Mouse (Mus musculus) megakaryocyte, embryonic 14.5 days (primary cell): ENCODE data around the gene Tgfb2. TPM values are rescaled to one million over a fixed set of nuclear protein-coding genes. Genes with fewer than 3 reads are reported as not detected.

Experiments used
- H3K27me3 ChIP-seq: replicated peaks from 2 replicates; pipeline ENCODE3; 2012; ENCODE audit warnings: inconsistent platforms
- H3K36me3 ChIP-seq: replicated peaks from 2 replicates; pipeline ENCODE3; 2012; ENCODE audit warnings: low read length, inconsistent platforms, mixed read lengths
- H3K4me1 ChIP-seq: 2 replicates; pipeline ENCODE4 v1.6.1; 2012; ENCODE audit warnings: inconsistent platforms
- H3K4me3 ChIP-seq: replicated peaks from 2 replicates; pipeline ENCODE3; 2012; ENCODE audit warnings: moderate library complexity, mild to moderate bottlenecking, inconsistent platforms
- H3K9me3 ChIP-seq: 2 replicates; pipeline ENCODE4 v1.6.1; 2012; ENCODE audit warnings: inconsistent platforms
- FLI1 ChIP-seq: IDR thresholded peaks from 2 replicates; pipeline ENCODE4 v1.6.1; 2012; ENCODE audit warnings: low read length, inconsistent platforms, mixed read lengths
- GATA1 ChIP-seq: IDR thresholded peaks from 3 replicates; pipeline ENCODE4 v1.6.1; 2012; ENCODE audit warnings: mixed read lengths, low read length, inconsistent platforms, borderline replicate concordance
- polyA plus RNA-seq: library from polyadenylated mRNA; stranded (reverse); fragments of >175 nt; gene quantifications from 2 replicates; pipeline ENCODE4 v1.2.3, GENCODE M21; 2012; ENCODE audit warnings: low replicate concordance; ENCODE audit not compliant: insufficient read depth

Gene Tgfb2
- polyA plus RNA-seq, 1 experiment = not detected

GRCm38 (mm10) chr1:186621812-186622211 is 84.0 kb downstream of the Tgfb2 start:
- Histone ChIP-seq H3K4me3 (no peak overlapping the region), H3K9me3 (peaks cover 31% of the 10 kb centered on the region), H3K27me3 (no peaks in the 10 kb centered on the region), H3K36me3 (no peaks in the 10 kb centered on the region), H3K4me1 (no peaks in the 10 kb centered on the region)
- TF ChIP-seq GATA1 = no peak
- no peak for TF ChIP-seq FLI1

GRCm38 (mm10) chr1:186618285-186618684 is 87.5 kb downstream of the Tgfb2 start:
- H3K27me3 ChIP-seq = no peaks in the 10 kb centered on the region
- H3K4me1 ChIP-seq = no peaks in the 10 kb centered on the region
- no peaks in the 10 kb centered on the region for H3K36me3 ChIP-seq
- peaks cover 41% of the 10 kb centered on the region for H3K9me3 ChIP-seq
- no peak overlapping the region for H3K4me3 ChIP-seq
- no peak for TF ChIP-seq FLI1
- TF ChIP-seq GATA1 = no peak

GRCm38 (mm10) chr1:186611371-186611770 is 94.4 kb downstream of the Tgfb2 start:
- H3K4me3 ChIP-seq = no peak overlapping the region
- no peaks in the 10 kb centered on the region for H3K27me3 ChIP-seq
- H3K4me1 ChIP-seq = no peaks in the 10 kb centered on the region
- no peaks in the 10 kb centered on the region for H3K36me3 ChIP-seq
- TF ChIP-seq FLI1 = no peak
- TF ChIP-seq GATA1 = no peak
- H3K9me3 ChIP-seq = peaks cover 33% of the 10 kb centered on the region

- Histone ChIP-seq H3K4me3 (no peak overlapping the region), H3K36me3 (no peaks in the 10 kb centered on the region), H3K9me3 (peaks cover 27% of the 10 kb centered on the region), H3K27me3 (no peaks in the 10 kb centered on the region), H3K4me1 (no peaks in the 10 kb centered on the region)
- TF ChIP-seq GATA1 (no peak), FLI1 (no peak)
Measured at GRCm38 (mm10) chr1:186610481-186610880, 95.3 kb downstream of the Tgfb2 start.

- Histone ChIP-seq H3K9me3 (peaks cover 30% of the 10 kb centered on the region), H3K36me3 (no peaks in the 10 kb centered on the region), H3K4me3 (no peak overlapping the region), H3K27me3 (no peaks in the 10 kb centered on the region), H3K4me1 (no peaks in the 10 kb centered on the region)
- TF ChIP-seq FLI1 = no peak
- TF ChIP-seq GATA1 = no peak
Measured at GRCm38 (mm10) chr1:186609793-186610233, 96.0 kb downstream of the Tgfb2 start.

GRCm38 (mm10) chr1:186608116-186608515 is 97.7 kb downstream of the Tgfb2 start:
- peaks cover 31% of the 10 kb centered on the region for H3K9me3 ChIP-seq
- no peaks in the 10 kb centered on the region for H3K36me3 ChIP-seq
- TF ChIP-seq FLI1 = no peak
- TF ChIP-seq GATA1 = no peak
- H3K4me3 ChIP-seq = no peak overlapping the region
- no peaks in the 10 kb centered on the region for H3K27me3 ChIP-seq
- H3K4me1 ChIP-seq = no peaks in the 10 kb centered on the region

- Histone ChIP-seq H3K4me1 (no peaks in the 10 kb centered on the region), H3K27me3 (no peaks in the 10 kb centered on the region), H3K36me3 (no peaks in the 10 kb centered on the region), H3K9me3 (peaks cover 39% of the 10 kb centered on the region), H3K4me3 (no peak overlapping the region)
- TF ChIP-seq GATA1 = no peak
Measured at GRCm38 (mm10) chr1:186605635-186606034, 100.2 kb downstream of the Tgfb2 start.

- H3K27me3 ChIP-seq = no peaks in the 10 kb centered on the region
- peaks cover 43% of the 10 kb centered on the region for H3K9me3 ChIP-seq
- TF ChIP-seq GATA1 (no peak), FLI1 (no peak)
- no peaks in the 10 kb centered on the region for H3K36me3 ChIP-seq
- no peaks in the 10 kb centered on the region for H3K4me1 ChIP-seq
- no peak overlapping the region for H3K4me3 ChIP-seq
Measured at GRCm38 (mm10) chr1:186604124-186604523, 101.7 kb downstream of the Tgfb2 start.

GRCm38 (mm10) chr1:186588226-186588625 is 117.6 kb downstream of the Tgfb2 start:
- Histone ChIP-seq H3K36me3 (no peaks in the 10 kb centered on the region), H3K4me3 (no peak overlapping the region), H3K27me3 (no peaks in the 10 kb centered on the region), H3K9me3 (peaks cover 26% of the 10 kb centered on the region), H3K4me1 (no peaks in the 10 kb centered on the region)
- no peak for TF ChIP-seq GATA1
- no peak for TF ChIP-seq FLI1

- Histone ChIP-seq H3K27me3 (no peaks in the 10 kb centered on the region), H3K36me3 (no peaks in the 10 kb centered on the region), H3K4me1 (no peaks in the 10 kb centered on the region), H3K9me3 (peaks cover 32% of the 10 kb centered on the region), H3K4me3 (no peak overlapping the region)
- TF ChIP-seq GATA1 = no peak
- no peak for TF ChIP-seq FLI1
Measured at GRCm38 (mm10) chr1:186587065-186587804, 118.6 kb downstream of the Tgfb2 start.

GRCm38 (mm10) chr1:186585571-186586164 is 120.1 kb downstream of the Tgfb2 start:
- TF ChIP-seq GATA1 (no peak), FLI1 (no peak)
- peaks cover 31% of the 10 kb centered on the region for H3K9me3 ChIP-seq
- no peaks in the 10 kb centered on the region for H3K4me1 ChIP-seq
- H3K36me3 ChIP-seq = no peaks in the 10 kb centered on the region
- H3K27me3 ChIP-seq = no peaks in the 10 kb centered on the region
- no peak overlapping the region for H3K4me3 ChIP-seq
